Mouse (Mus musculus) gonadal fat pad, adult 2 months (tissue): ENCODE results near the gene Myo1d. TPM values are rescaled to one million over a fixed set of nuclear protein-coding genes. Genes with fewer than 3 reads are reported as not detected.

Experiments used
- DNase-seq: peaks from one replicate; pipeline ENCODE4 v3.0.0-alpha.2; 2012; ENCODE audit warnings: low read depth
- polyA plus RNA-seq: library from polyadenylated mRNA; depleted of rRNA; stranded (reverse); fragments of >200 nt; gene quantifications from 2 replicates; pipeline ENCODE4 v1.2.3, GENCODE M21; 2012

Myo1d gene
- polyA plus RNA-seq, 1 experiment = 19.7 TPM

DNA sequence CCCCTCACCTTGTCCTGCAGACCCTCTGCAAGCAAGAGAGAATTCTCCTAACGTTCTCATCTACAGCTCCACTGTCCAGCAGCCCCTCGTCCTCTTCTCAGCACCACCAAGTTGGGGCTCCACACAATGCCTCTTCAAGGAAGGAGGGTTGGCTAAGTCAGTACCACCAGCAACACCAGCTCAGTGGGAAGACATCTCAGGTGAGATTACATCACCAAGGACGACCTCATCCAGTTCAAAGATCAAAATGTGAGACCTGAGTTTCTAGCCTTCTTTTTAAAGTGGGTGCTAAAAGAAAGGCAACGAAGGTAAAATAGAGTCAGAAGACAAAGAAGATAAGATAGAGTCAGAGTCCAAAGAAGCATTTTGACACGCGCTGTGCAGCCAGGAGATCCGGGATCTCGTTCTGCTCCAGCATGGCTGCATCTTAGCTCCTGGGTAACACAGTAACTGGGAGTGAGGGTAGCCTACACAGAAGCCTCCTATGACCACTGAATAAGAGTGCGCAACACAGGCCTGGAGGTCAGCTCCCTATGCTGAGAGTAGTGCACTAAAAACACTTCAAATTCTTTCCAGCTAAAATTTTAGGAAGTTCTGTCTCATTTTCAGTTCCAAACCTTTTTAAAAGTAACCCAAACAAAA is 56.3 kb downstream of the Myo1d start:
- DNase-seq = no peak

- no peak for DNase-seq
Measured at GRCm38 (mm10) chr11:80719014-80719413, 60.8 kb downstream of the Myo1d start.

- DNase-seq = no peak
Measured at GRCm38 (mm10) chr11:80718036-80718435, 61.8 kb downstream of the Myo1d start.

DNA sequence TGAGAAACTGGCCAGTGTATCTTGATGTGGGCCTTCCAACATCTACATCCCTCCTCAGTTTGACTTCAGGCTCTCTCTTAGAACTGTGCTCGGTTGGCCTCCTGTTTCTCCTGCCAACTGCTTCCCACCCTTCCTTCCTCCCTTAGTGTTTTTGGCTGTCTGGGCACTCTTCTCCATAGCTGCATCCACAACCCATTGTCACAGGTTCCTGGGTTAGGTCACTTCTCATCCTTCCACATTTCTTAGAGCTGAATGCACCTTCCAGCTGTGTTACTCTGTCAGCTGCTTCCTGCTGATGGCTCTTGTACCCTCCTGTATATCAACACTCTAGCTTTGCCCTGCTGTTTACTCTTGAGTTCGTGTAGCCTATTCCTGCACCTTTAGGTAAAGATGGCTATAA is 64.7 kb downstream of the Myo1d start:
- no peak for DNase-seq

GRCm38 (mm10) chr11:80713705-80714104 is 66.1 kb downstream of the Myo1d start:
- DNase-seq = no peak

DNA sequence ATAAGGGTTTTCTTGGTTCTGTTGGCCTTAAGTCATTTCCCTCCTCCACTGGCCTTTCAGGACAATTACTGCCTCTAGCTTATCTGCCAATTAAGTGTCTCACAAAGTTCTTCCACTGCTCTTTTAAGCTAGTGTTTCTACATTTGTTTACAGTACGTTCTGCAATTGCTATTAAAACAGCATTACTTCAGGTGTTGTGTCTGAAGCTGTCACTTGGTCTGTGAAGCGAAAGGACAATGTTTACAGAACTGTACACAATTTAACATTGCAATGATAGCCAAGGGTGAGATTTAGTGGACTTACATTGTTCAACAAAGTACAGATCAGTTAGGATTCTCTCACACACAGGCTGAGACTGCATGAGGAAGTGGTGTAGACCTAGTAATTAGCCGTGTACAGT is 67.6 kb downstream of the Myo1d start:
- no peak for DNase-seq

DNA sequence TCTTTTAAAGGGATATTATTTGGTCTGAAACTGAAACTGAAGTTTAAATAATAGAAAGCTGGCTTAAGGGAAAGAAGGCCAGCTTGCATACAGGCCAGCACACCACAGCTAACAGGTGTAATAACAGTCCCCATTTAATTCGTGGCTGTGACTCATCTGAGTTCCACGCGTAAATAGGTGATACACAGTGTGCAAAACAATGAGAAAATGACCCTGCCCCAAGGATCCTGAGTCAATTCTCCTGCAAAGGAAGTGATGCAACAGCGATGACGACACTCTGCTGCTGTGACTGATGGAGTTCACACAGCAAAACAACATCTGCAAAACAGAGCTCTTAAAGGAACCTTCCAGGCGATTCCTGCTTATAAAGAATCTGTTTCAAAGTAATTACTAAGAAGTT is 68.5 kb downstream of the Myo1d start:
- no peak for DNase-seq

GRCm38 (mm10) chr11:80700611-80701010 is 79.2 kb downstream of the Myo1d start:
- no peak for DNase-seq

DNA sequence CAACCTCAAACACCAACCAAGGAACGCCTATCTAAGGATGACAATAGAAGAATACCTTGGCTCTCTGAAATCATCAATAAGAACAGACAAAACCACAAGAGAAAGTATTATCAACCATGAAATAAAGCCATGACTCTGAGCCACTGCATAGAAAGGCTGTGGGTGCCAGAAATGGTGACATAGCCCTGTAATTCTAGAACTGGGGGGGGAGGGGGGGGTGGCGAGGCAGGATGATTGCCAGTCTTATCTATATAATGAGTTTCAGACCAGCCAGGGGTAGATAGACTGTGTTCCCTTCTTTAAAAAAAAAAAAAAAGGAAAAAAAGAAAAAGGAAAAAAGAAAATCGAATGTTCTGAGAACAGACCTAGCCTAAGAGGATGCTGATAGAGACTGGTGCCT is 81.1 kb downstream of the Myo1d start:
- DNase-seq = no peak

DNA sequence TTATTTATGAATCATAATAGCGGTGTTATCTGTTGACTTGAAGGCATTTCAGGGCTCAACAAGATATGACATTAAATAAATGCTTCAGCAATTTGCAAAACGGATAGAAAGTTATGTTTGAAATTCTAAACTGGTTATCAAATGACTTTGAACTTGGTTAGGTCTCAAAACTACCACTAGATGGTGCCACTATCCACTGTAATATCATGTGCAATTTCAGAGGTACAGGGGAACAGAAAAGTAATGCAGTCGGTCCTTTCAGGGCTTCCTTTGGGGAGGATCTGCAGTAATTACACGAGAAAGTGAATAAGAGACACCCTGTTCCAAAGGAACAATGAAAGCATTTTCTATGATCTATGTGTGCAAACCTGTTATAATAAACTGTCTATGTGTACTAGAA is 83.5 kb downstream of the Myo1d start:
- DNase-seq = no peak

DNA sequence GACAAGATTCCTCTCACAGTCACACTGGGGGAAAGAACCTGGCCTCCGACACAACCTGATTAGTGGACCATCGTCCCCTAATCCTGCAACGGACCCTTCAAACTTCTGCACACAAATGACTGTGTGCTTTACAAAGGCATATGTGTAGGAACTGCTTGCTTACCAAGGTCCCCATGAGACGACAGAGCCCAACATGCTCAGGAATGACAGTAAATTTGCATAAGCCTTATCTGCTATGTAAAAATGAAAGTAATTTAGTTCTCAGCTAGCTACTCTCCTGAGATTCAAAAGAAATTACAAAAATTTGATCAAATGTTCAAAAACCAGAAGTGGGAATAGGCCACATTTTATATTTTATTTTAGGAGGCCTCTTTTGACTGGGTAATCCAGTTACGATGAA is 95.2 kb downstream of the Myo1d start:
- DNase-seq = no peak

DNA sequence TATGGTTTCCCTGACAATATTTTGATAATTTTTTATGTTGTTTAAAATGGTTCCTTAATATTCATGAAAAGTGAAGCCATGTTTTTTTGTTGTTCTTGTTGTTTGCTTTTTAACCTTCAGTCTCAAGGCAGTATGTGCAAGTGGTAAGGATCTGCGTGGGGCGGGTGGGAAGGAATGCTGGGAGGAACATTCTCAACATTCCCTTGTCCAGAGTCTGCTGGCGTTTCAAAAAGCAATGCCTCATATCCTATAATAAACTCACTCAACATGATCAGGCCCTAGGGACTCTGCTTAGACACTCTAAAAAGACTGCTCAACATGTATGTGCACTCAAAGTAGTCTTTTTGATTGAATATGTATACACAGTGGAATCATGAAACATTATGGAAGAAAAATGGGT is 97.1 kb downstream of the Myo1d start:
- DNase-seq = no peak

- no peak for DNase-seq
Measured at GRCm38 (mm10) chr11:80673013-80673412, 106.8 kb downstream of the Myo1d start.

DNA sequence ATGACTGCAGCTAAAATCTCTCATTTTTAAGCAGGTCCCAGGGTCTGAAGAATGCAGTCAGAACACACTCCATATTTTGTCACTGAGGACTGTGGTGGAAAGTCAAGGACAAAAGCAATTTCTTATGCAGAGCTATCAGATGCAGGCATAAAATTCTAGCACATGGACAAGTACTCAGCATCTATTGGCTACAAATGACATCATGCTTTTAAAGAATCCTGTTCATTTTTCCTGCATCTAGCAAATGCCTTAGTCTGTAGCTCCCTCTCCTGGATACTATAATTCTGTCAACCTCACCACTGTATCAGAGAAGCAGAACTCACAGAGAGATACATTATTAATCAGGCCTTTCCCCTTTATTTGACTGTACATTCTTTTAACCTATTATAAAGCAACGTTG is 109.4 kb downstream of the Myo1d start:
- DNase-seq = no peak

GRCm38 (mm10) chr11:80669934-80670333 is 109.9 kb downstream of the Myo1d start:
- DNase-seq = no peak

- no peak for DNase-seq
Measured at GRCm38 (mm10) chr11:80666211-80666610, 113.6 kb downstream of the Myo1d start.

DNA sequence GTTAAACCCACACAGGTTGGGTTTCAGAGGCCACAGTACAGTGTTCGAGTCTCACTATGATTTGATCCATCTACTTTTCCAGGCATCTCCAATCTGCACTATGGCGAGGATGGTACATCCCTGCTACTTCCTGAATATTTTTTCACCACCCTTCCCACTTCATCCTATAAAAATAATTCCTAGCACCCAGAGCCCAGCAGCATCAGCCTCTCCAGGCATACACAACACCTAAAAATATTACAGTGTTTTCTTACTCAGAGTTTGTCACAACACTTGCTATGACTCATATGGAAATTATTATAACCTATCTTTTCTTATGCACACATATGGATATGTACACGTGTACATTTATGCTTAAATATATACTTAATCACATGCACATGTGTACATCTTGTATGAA is 115.6 kb downstream of the Myo1d start:
- no peak for DNase-seq

DNA sequence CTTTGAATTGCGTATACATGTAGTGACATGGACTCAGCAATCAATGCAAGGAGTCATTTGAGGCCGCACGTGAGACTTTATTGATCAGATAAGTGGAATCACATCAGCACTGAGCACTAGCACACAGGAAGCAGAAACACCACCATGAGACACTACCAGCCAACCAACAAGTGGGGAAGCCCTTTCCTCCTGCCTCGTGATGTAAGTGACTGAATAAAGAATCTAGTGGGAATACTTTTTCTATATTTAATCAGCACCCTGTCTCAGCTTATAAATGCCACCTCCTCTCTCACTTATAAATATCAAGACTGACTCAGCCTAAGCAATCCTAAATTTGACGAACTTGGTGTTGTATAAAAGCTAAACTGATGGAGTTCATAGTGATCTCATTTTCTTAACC is 134.7 kb downstream of the Myo1d start:
- DNase-seq = no peak

GRCm38 (mm10) chr11:80628992-80629865 is 150.6 kb downstream of the Myo1d start:
- no peak for DNase-seq

GRCm38 (mm10) chr11:80628581-80628980 is 151.2 kb downstream of the Myo1d start:
- no peak for DNase-seq

DNA sequence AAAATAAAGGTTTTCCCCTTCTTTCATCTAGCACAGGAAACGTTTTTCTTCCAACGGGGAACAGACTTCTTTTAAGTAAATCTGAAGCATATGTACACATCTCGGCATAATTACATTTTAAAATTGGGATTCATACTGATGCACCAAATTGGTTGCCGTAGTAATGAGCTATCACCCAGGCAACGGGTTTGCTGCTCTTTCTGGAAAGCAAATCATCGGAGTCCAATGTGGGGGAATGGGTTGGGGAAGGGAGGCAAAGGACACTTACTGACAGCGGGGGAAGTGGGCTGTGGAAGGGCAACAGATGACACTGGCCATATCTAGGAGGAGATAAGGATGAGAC is 156.8 kb downstream of the Myo1d start:
- no peak for DNase-seq

- DNase-seq = no peak
Measured at GRCm38 (mm10) chr11:80622233-80623037, 157.4 kb downstream of the Myo1d start.
